Mouse (Mus musculus): ENCODE measurements around the gene Ugt1a1. TPM values are rescaled to one million over a fixed set of nuclear protein-coding genes. Genes with fewer than 3 reads are reported as not detected.

Ugt1a1 gene
- total RNA-seq (2023): 1 to 10 TPM; 5.9 to 6.4 TPM

DNA sequence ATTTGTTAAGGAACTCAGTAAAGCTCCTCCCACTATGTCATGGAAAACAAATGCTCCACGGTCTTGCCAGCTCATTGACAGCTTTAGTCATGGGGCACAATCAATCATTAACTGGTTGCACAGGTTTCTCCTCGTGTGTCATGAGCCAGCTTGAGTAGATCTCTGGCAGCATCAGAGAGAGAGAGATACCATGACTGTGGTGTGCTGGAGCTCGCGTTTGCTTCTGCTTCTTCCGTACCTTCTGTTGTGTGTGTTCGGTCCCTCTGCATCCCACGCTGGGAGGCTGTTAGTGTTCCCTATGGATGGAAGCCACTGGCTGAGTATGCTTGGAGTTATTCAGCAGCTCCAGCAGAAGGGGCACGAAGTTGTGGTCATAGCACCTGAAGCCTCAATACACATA, at the start of gene Ugt1a1:
Gene Ugt1a1 (plus strand): TSS at position 148 of the 400 bp plus-strand sequence.

DNA sequence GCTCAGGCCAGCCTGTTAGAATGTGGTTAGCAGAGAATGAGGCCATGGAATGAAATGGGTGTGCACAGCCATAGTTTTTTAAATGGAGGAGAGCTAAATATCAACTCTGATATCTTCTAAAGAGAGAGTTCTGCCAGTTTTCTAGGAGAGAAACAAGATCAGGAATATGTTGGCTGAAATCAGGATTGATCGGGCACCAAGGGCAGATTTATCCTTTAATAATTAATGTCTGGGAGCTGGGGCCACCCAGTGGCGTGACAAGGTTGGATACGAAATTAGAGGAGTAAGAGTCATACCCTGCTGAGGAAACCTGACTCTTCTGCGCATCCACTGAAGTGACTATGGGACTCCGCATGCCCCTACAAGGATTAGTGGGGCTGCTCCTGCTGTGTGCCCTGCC, 46.0 kb upstream of the Ugt1a1 start, which contains the start of gene Ugt1a5:
Gene Ugt1a5 (plus strand): TSS at position 302 of the 400 bp plus-strand sequence.

GRCm38 (mm10) chr1:88200456-88200855, 11.3 kb upstream of the Ugt1a1 start, which contains the start of gene Ugt1a2:
TSS of gene Ugt1a2 (plus strand) at chr1:88200601.

GRCm38 (mm10) chr1:88205294-88205922, 6.4 kb upstream of the Ugt1a1 start, which contains the start of gene Dnajb3:
TSS of gene Dnajb3 (minus strand) at chr1:88205782.

DNA sequence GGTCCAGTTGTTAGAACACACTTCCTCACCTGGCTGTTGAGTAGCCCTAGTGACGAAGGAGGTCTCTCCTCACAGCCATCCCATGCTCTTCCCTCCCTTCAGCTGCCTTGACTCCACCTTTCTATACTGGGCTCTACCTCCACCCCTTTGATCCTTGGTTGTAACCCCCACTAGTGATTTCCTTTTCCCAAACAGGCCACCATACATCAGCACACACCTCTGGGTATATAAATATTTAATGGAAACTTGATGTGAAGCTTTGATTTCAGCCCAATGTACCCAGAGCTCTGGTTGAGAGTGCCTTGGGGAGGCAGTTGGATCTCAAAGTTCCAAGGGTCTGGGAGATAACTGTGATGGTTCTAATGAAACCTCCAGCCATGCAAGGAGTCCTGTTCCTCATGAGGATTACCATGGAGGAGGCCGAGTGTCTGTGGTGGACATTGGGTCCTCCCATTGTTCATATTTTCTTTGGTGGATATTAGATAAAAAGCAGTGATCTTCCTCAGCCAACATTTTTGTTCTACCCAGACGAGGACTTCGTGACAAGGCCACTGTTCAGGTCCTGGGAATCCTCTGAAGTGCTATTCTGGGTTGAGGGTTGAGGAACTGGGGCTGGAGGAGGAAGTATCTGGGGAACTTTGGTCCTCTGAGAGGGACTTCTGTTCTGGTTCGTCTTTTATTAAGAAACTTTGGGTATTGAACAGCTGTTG, 15.1 kb downstream of the Ugt1a1 start, which contains the start of gene Mroh2a:
Gene Mroh2a (plus strand): TSS at position 317 of the 710 bp plus-strand sequence.

Other genes starting within 250 kb of the Ugt1a1 start
- gene Usp40, start 203.4 kb upstream of the Ugt1a1 start, total RNA-seq (2023): 10 to 100 TPM; 14.3 to 21.4 TPM
- gene Ugt1a10, start 156.6 kb upstream of the Ugt1a1 start, total RNA-seq (2023): not detected
- not detected for gene Ugt1a9, start 141.2 kb upstream of the Ugt1a1 start, total RNA-seq (2023)
- not detected for gene Ugt1a8, start 124.1 kb upstream of the Ugt1a1 start, total RNA-seq (2023)
- 10 to 100 TPM; 58.9 to 72.7 TPM for gene Ugt1a7c, start 116.9 kb upstream of the Ugt1a1 start, total RNA-seq (2023)
- 10 to 100 TPM; 17.2 to 19.5 TPM for gene Ugt1a6b, start 108.7 kb upstream of the Ugt1a1 start, total RNA-seq (2023)
- 10 to 100 TPM; 10.9 to 13.1 TPM for gene Ugt1a6a, start 77.2 kb upstream of the Ugt1a1 start, total RNA-seq (2023)
- 10 to 100 TPM in 1 of 2 experiments, 1 to 10 TPM in 1; 8.0 to 11.5 TPM for gene Ugt1a5, start 45.9 kb upstream of the Ugt1a1 start, total RNA-seq (2023)
- gene Ugt1a2, start 11.4 kb upstream of the Ugt1a1 start, total RNA-seq (2023): 1 to 10 TPM; 5.5 to 5.7 TPM
- gene Dnajb3, start 6.2 kb upstream of the Ugt1a1 start, total RNA-seq (2023): under 1 TPM in 1 of 2 experiments, not detected in 1; 0.52 TPM
- gene Mroh2a, start 15.0 kb downstream of the Ugt1a1 start, total RNA-seq (2023): 1 to 10 TPM; 1.3 to 2.1 TPM
- 10 to 100 TPM; 66.1 to 71.8 TPM for gene Hjurp, start 65.7 kb downstream of the Ugt1a1 start, total RNA-seq (2023)
- gene Trpm8, start 65.7 kb downstream of the Ugt1a1 start, total RNA-seq (2023): not detected
- gene Spp2, start 195.0 kb downstream of the Ugt1a1 start, total RNA-seq (2023): not detected

Measured in monocyte, adult 59 days (primary cell).